Mouse (Mus musculus): Measurements from ENCODE around the gene Serinc5. TPM values are rescaled to one million over a fixed set of nuclear protein-coding genes. Genes with fewer than 3 reads are reported as not detected.

Gene Serinc5
- polyA plus RNA-seq, 1 experiment from 2014 or later = 18.6 TPM

GRCm38 (mm10) chr13:92626725-92627124, 15.8 kb downstream of the Serinc5 start:
- H3K27ac ChIP-seq = no peak overlapping the region

GRCm38 (mm10) chr13:92629509-92629908, 18.6 kb downstream of the Serinc5 start:
- Histone ChIP-seq H3K36me3 (peaks cover 34% of the 10 kb centered on the region), H3K4me2 (no peak overlapping the region), H3K27me3 (no peaks in the 10 kb centered on the region), H3K4me1 (replicated peaks) (peaks cover 19% of the 10 kb centered on the region), H3K27ac (no peak overlapping the region), H3K9me3 (peaks cover 4% of the 10 kb centered on the region; the same call in 1 of the 2 replicates), H3K9ac (no peak overlapping the region), H3K4me3 (no peak overlapping the region)
- WGBS = 92% methylated on average over 3 of the region's 3 CpGs
- no peak for ATAC-seq (ENCODE audit: low FRiP score)

More at GRCm38 (mm10) chr13:92626725-92627124, 15.8 kb downstream of the Serinc5 start:
- no peaks in the 10 kb centered on the region for H3K27me3 ChIP-seq
- H3K4me1 ChIP-seq (replicated peaks) = peaks cover 1% of the 10 kb centered on the region; the same call in 1 of the 2 replicates
- ATAC-seq (ENCODE audit: low FRiP score) = no peak
- WGBS = 94% methylated on average over 5 of the region's 5 CpGs
- H3K9me3 ChIP-seq = peaks cover 4% of the 10 kb centered on the region; the same call in 1 of the 2 replicates
- H3K9ac ChIP-seq = no peak overlapping the region
- H3K4me2 ChIP-seq = no peak overlapping the region
- no peak overlapping the region for H3K4me3 ChIP-seq
- peaks cover 34% of the 10 kb centered on the region for H3K36me3 ChIP-seq

- Histone ChIP-seq H3K4me3 (no peak overlapping the region), H3K4me1 (replicated peaks) (peaks cover 23% of the 10 kb centered on the region), H3K9ac (no peak overlapping the region), H3K9me3 (peaks cover 4% of the 10 kb centered on the region; the same call in 1 of the 2 replicates), H3K36me3 (peaks cover 23% of the 10 kb centered on the region), H3K4me2 (no peak overlapping the region), H3K27ac (peak overlapping the region; percentile 35; the same call in 1 of the 2 replicates), H3K27me3 (no peaks in the 10 kb centered on the region)
- WGBS = 60% methylated on average over 4 of the region's 4 CpGs
- no peak for ATAC-seq (ENCODE audit: low FRiP score)
Observed at GRCm38 (mm10) chr13:92631450-92631849, 20.6 kb downstream of the Serinc5 start.

GRCm38 (mm10) chr13:92632550-92632949, 21.7 kb downstream of the Serinc5 start:
- ATAC-seq (ENCODE audit: low FRiP score) = no peak
- Histone ChIP-seq H3K27ac (peak overlapping the region; percentile 2; the same call in 1 of the 2 replicates), H3K27me3 (no peaks in the 10 kb centered on the region), H3K9me3 (peaks cover 4% of the 10 kb centered on the region; the same call in 1 of the 2 replicates), H3K36me3 (peaks cover 12% of the 10 kb centered on the region), H3K4me3 (no peak overlapping the region), H3K9ac (no peak overlapping the region), H3K4me2 (no peak overlapping the region), H3K4me1 (replicated peaks) (peaks cover 32% of the 10 kb centered on the region)
- 43% methylated on average over 4 of the region's 4 CpGs for WGBS

GRCm38 (mm10) chr13:92635040-92635439, 24.1 kb downstream of the Serinc5 start:
- H3K4me1 ChIP-seq (replicated peaks) = peaks cover 36% of the 10 kb centered on the region
- H3K4me2 ChIP-seq = no peak overlapping the region
- H3K36me3 ChIP-seq = peaks cover 3% of the 10 kb centered on the region; the same call in 1 of the 2 replicates
- H3K27ac ChIP-seq = no peak overlapping the region
- ATAC-seq (ENCODE audit: low FRiP score) = no peak
- no peaks in the 10 kb centered on the region for H3K27me3 ChIP-seq
- no peaks in the 10 kb centered on the region for H3K9me3 ChIP-seq
- whole genome bisulfite sequencing = 10% methylated on average over 2 of the region's 2 CpGs
- H3K9ac ChIP-seq = no peak overlapping the region
- H3K4me3 ChIP-seq = no peak overlapping the region

GRCm38 (mm10) chr13:92636226-92636909, 25.5 kb downstream of the Serinc5 start:
- no peak overlapping the region for H3K27ac ChIP-seq
- H3K4me2 ChIP-seq = no peak overlapping the region
- ATAC-seq (ENCODE audit: low FRiP score) = no peak
- no peaks in the 10 kb centered on the region for H3K36me3 ChIP-seq
- H3K27me3 ChIP-seq = no peaks in the 10 kb centered on the region
- peaks cover 36% of the 10 kb centered on the region for H3K4me1 ChIP-seq (replicated peaks)
- WGBS = 74% methylated on average over 6 of the region's 6 CpGs
- no peak overlapping the region for H3K4me3 ChIP-seq
- no peaks in the 10 kb centered on the region for H3K9me3 ChIP-seq
- H3K9ac ChIP-seq = no peak overlapping the region

GRCm38 (mm10) chr13:92636910-92637275, 26.0 kb downstream of the Serinc5 start:
- WGBS = 5% methylated on average over 7 of the region's 7 CpGs
- peak; percentile 63; the same call in 1 of the 2 replicates for ATAC-seq (ENCODE audit: low FRiP score)
- H3K27me3 ChIP-seq = no peaks in the 10 kb centered on the region
- no peaks in the 10 kb centered on the region for H3K9me3 ChIP-seq
- no peak overlapping the region for H3K4me3 ChIP-seq
- H3K36me3 ChIP-seq = no peaks in the 10 kb centered on the region
- 0 out of 2 replicates have a peak overlapping the region, but pooled peaks have one; percentile 9 for H3K27ac ChIP-seq
- H3K4me1 ChIP-seq (replicated peaks) = peaks cover 33% of the 10 kb centered on the region
- H3K9ac ChIP-seq = no peak overlapping the region; the same call in 1 of the 2 replicates
- H3K4me2 ChIP-seq = 0 out of 2 replicates have a peak overlapping the region, but pooled peaks have one; percentile 13

- no peak overlapping the region for H3K27ac ChIP-seq
- H3K4me1 ChIP-seq (replicated peaks) = peaks cover 17% of the 10 kb centered on the region
- no peaks in the 10 kb centered on the region for H3K9me3 ChIP-seq
- WGBS = 77% methylated on average over 12 of the region's 12 CpGs
- H3K27me3 ChIP-seq = no peaks in the 10 kb centered on the region
- no peaks in the 10 kb centered on the region for H3K36me3 ChIP-seq
- no peak overlapping the region for H3K9ac ChIP-seq
- H3K4me2 ChIP-seq = no peak overlapping the region
- ATAC-seq (ENCODE audit: low FRiP score) = no peak
- H3K4me3 ChIP-seq = no peak overlapping the region
Observed at GRCm38 (mm10) chr13:92639093-92640014, 28.5 kb downstream of the Serinc5 start.

GRCm38 (mm10) chr13:92644199-92644598, 33.3 kb downstream of the Serinc5 start:
- Histone ChIP-seq H3K4me1 (replicated peaks) (0 out of 2 replicates have a peak, but pooled peaks cover 5% of the 10 kb centered on the region), H3K27me3 (no peaks in the 10 kb centered on the region), H3K36me3 (no peaks in the 10 kb centered on the region), H3K4me2 (no peak overlapping the region), H3K9me3 (no peaks in the 10 kb centered on the region), H3K9ac (no peak overlapping the region), H3K27ac (no peak overlapping the region), H3K4me3 (no peak overlapping the region)
- no peak for ATAC-seq (ENCODE audit: low FRiP score)
- 81% methylated on average over 3 of the region's 3 CpGs for WGBS

- no peaks in the 10 kb centered on the region for H3K27me3 ChIP-seq
- H3K9ac ChIP-seq = no peak overlapping the region
- H3K9me3 ChIP-seq = no peaks in the 10 kb centered on the region
- ATAC-seq (ENCODE audit: low FRiP score) = 0 out of 2 replicates have a peak, but pooled peaks have one; percentile 21
- H3K4me3 ChIP-seq = no peak overlapping the region
- no peak overlapping the region for H3K4me2 ChIP-seq
- no peaks in the 10 kb centered on the region for H3K36me3 ChIP-seq
- H3K27ac ChIP-seq = no peak overlapping the region
- WGBS = 75% methylated on average over 6 of the region's 6 CpGs
- 0 out of 2 replicates have a peak, but pooled peaks cover 2% of the 10 kb centered on the region for H3K4me1 ChIP-seq (replicated peaks)
Observed at GRCm38 (mm10) chr13:92644753-92645152, 33.9 kb downstream of the Serinc5 start.

- Histone ChIP-seq H3K9ac (no peak overlapping the region), H3K27ac (no peak overlapping the region), H3K9me3 (no peaks in the 10 kb centered on the region), H3K36me3 (no peaks in the 10 kb centered on the region), H3K4me3 (no peak overlapping the region), H3K4me1 (replicated peaks) (peaks cover 3% of the 10 kb centered on the region; the same call in 1 of the 2 replicates), H3K27me3 (no peaks in the 10 kb centered on the region), H3K4me2 (no peak overlapping the region)
- no peak for ATAC-seq (ENCODE audit: low FRiP score)
- WGBS = 77% methylated on average over 2 of the region's 2 CpGs
Observed at GRCm38 (mm10) chr13:92647695-92648094, 36.8 kb downstream of the Serinc5 start.

- Histone ChIP-seq H3K9ac (no peak overlapping the region), H3K9me3 (no peaks in the 10 kb centered on the region), H3K4me2 (no peak overlapping the region), H3K36me3 (no peaks in the 10 kb centered on the region), H3K27me3 (no peaks in the 10 kb centered on the region), H3K27ac (no peak overlapping the region), H3K4me3 (no peak overlapping the region), H3K4me1 (replicated peaks) (peaks cover 10% of the 10 kb centered on the region)
- WGBS = 82% methylated on average over 10 of the region's 10 CpGs
- no peak for ATAC-seq (ENCODE audit: low FRiP score)
Observed at GRCm38 (mm10) chr13:92649111-92649510, 38.2 kb downstream of the Serinc5 start.

Data from hindbrain, embryonic 13.5 days (tissue).